Mouse (Mus musculus) lung, postnatal 0 days (tissue): Measurements from ENCODE around the gene Lrrc72. TPM values are rescaled to one million over a fixed set of nuclear protein-coding genes. Genes with fewer than 3 reads are reported as not detected.
A peak's percentile ranks its signal among the peaks of the same experiment; 100 is the strongest.

ENCODE experiments used
- ATAC-seq: fragments of 200-750 bp; cut with Nextera tagmentation; 2 replicates; pipeline ENCODE4 v1.8.0; 2017; ENCODE audit warnings: moderate library complexity
- DNase-seq: peaks from one replicate; pipeline ENCODE4 v3.0.0-alpha.2; 2016; ENCODE audit warnings: low spot score
- H3K27ac ChIP-seq: fragments of 300-500 bp; sonication (generic); 2 replicates; pipeline ENCODE4 v1.5.1; 2014; ENCODE audit warnings: antibody characterized with exemption, mild to moderate bottlenecking, low read length, mixed read lengths
- H3K27me3 ChIP-seq: fragments of 300-500 bp; sonication (generic); replicated peaks from 2 replicates; pipeline ENCODE4 v1.6.1; 2014; ENCODE audit warnings: low read length, mixed read lengths; ENCODE audit not compliant: insufficient read depth
- H3K36me3 ChIP-seq: fragments of 300-500 bp; sonication (generic); 2 replicates; pipeline ENCODE4 v1.6.1; 2014; ENCODE audit warnings: low read length, mixed read lengths; ENCODE audit not compliant: insufficient read depth
- H3K4me1 ChIP-seq: fragments of 300-500 bp; sonication (generic); 2 replicates; pipeline ENCODE4 v1.6.1; 2014; ENCODE audit warnings: antibody characterized with exemption, low read depth, low read length, mixed read lengths; ENCODE audit not compliant: insufficient read depth
- H3K4me2 ChIP-seq: fragments of 300-500 bp; sonication (generic); replicated peaks from 2 replicates; pipeline ENCODE4 v1.6.1; 2014; ENCODE audit warnings: low read depth, mild to moderate bottlenecking, low read length, moderate library complexity, mixed read lengths
- H3K4me3 ChIP-seq: fragments of 300-500 bp; sonication (generic); 2 replicates; pipeline ENCODE4 v1.5.1; 2014; ENCODE audit warnings: low read depth, low read length
- H3K9ac ChIP-seq: fragments of 300-500 bp; sonication (generic); replicated peaks from 2 replicates; pipeline ENCODE4 v1.6.1; 2014; ENCODE audit warnings: low read depth, mild to moderate bottlenecking
- H3K9me3 ChIP-seq: fragments of 300-500 bp; sonication (generic); 2 replicates; pipeline ENCODE4 v1.6.1; 2016; ENCODE audit warnings: low read length, mixed read lengths
- CTCF ChIP-seq: IDR thresholded peaks from 2 replicates; pipeline ENCODE4 v1.5.1; 2016; ENCODE audit warnings: antibody characterized with exemption, mild to moderate bottlenecking
- EP300 ChIP-seq: IDR thresholded peaks from 2 replicates; pipeline ENCODE4 v1.6.1; 2016; ENCODE audit warnings: antibody characterized with exemption, mild to moderate bottlenecking, control low read depth
- WGBS: fragments of 180-500 bp; shearing (Covaris S2); extraction: QIAGEN DNeasy Blood & Tissue Kit; methylation state at CpG from one replicate; pipeline ENCODE4 v1.1.7; 2014; 5-methylcytosine and 5-hydroxymethylcytosine counted together
- polyA plus RNA-seq: library from polyadenylated mRNA; unstranded; fragments of >200 nt; fragmentation: Nextera tagmentation; extraction: Ambion mirVana; gene quantifications from 2 replicates; pipeline ENCODE4 v1.2.1, GENCODE M21; 2015

The Lrrc72 gene
- polyA plus RNA-seq = not detected in 2 replicates

DNA sequence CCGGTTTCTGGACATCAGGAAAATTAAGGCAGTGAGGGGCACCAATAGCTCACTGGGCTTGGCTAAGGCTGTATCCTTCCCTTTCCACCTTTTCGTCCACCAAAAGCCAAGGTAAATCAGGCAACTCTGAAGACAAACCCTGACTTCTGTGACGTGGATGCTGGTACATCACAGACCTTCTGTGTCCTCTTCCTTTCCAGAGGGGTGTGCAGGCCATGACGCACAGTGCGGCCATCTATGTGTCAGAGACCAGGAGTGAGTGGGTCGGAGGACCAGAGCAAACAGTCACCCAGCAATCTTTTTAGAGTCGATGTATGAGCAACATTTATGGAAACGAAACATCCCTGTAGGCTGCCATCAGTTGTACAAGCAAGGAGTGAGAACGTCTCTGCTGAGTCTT lies at the start of gene Lrrc72:
Gene Lrrc72 (minus strand): TSS at position 101 of the 400 bp plus-strand sequence.
- Histone ChIP-seq H3K9me3 (no peaks in the 10 kb centered on the region), H3K36me3 (no peaks in the 10 kb centered on the region), H3K9ac (no peak within 1 kb of the TSS), H3K4me1 (no peaks in the 10 kb centered on the region), H3K27me3 (no peaks in the 10 kb centered on the region), H3K27ac (no peak within 1 kb of the TSS), H3K4me2 (no peak within 1 kb of the TSS), H3K4me3 (no peak within 1 kb of the TSS)
- 90% methylated on average over 9 of the region's 9 CpGs for WGBS
- TF ChIP-seq EP300 (no peak), CTCF (no peak)
- DNase-seq (no peak), ATAC-seq (no peak)

DNA sequence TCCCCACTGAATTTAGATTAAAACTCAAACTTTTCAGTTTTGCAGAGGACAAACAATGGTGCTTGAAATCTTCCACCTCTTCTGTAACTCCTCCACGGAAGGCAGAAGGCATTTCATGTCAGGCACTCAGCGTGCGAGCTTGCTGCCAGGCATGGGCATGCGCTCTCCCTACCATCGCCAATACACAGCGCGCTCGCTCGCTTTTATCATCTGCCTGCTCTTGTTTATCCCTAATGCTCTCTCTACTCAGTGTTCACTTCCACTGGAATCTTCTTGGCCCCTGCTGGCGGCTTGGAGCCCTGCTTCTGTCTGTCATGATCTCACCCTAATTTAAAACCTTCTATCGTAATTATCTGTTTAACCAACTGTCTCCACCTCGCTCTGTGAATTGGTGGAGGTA lies 49.1 kb upstream of the Lrrc72 start:
- no peaks in the 10 kb centered on the region for H3K36me3 ChIP-seq
- H3K27ac ChIP-seq = no peak overlapping the region
- no peak overlapping the region for H3K9ac ChIP-seq
- H3K9me3 ChIP-seq = no peaks in the 10 kb centered on the region
- WGBS = 56% methylated on average over 12 of the region's 12 CpGs
- H3K27me3 ChIP-seq = no peaks in the 10 kb centered on the region
- TF ChIP-seq EP300 = no peak
- TF ChIP-seq CTCF = peak; percentile 25; the same call in 1 of the 2 replicates
- no peak overlapping the region for H3K4me2 ChIP-seq
- H3K4me1 ChIP-seq = no peaks in the 10 kb centered on the region
- H3K4me3 ChIP-seq = no peak overlapping the region
- DNase-seq (peak; percentile 17), ATAC-seq (no peak; the same call in 1 of the 2 replicates)

DNA sequence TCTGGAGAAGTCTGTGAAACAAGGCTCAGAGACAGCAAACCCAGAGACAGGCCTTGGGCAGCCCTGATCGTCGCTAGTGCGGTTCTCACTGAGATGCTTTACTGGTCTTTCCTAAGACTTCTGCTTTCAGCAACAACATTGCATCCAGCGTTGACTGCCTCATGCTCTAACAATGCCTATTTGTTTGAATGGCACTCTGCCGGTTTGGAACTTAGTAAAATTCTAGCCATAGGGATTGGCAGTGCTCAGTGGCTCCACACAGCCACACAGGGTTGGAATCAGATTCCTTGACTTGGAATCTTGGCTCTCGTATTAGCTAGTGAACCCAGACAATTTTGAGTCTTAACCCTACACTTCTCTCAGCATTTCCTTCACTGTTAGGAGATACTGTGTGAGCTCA lies 38.1 kb upstream of the Lrrc72 start:
- Histone ChIP-seq H3K4me3 (no peak overlapping the region), H3K9ac (no peak overlapping the region), H3K9me3 (no peaks in the 10 kb centered on the region), H3K4me1 (no peaks in the 10 kb centered on the region), H3K27ac (no peak overlapping the region), H3K27me3 (no peaks in the 10 kb centered on the region), H3K4me2 (no peak overlapping the region), H3K36me3 (no peaks in the 10 kb centered on the region)
- DNase-seq (no peak), ATAC-seq (no peak)
- TF ChIP-seq CTCF (no peak), EP300 (no peak)
- WGBS = 82% methylated on average over 6 of the region's 6 CpGs

DNA sequence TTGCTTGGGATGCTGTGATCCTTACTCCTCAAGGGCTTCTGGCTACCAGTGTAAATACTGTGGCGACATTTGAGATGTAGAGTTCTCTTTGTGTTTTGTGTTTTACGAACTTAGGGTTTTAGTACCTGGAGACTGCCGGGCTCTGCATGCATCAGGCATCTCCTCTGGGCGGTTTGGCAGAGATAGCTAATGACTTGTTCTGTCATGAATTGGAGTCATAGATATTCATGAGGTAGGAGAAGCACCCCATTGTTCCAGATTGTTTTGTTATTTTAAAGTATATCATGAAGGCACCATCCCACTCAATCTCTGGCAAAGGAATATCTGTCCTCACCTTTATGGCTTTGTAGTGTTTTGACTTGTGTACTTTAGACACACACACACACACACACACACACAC lies 37.3 kb upstream of the Lrrc72 start:
- Histone ChIP-seq H3K4me3 (no peak overlapping the region), H3K27me3 (no peaks in the 10 kb centered on the region), H3K36me3 (no peaks in the 10 kb centered on the region), H3K4me1 (no peaks in the 10 kb centered on the region), H3K27ac (no peak overlapping the region), H3K9me3 (no peaks in the 10 kb centered on the region), H3K9ac (no peak overlapping the region), H3K4me2 (no peak overlapping the region)
- no peak for TF ChIP-seq CTCF
- no peak for TF ChIP-seq EP300
- DNase-seq (no peak), ATAC-seq (no peak)
- WGBS = 74% methylated on average over 4 of the region's 4 CpGs

DNA sequence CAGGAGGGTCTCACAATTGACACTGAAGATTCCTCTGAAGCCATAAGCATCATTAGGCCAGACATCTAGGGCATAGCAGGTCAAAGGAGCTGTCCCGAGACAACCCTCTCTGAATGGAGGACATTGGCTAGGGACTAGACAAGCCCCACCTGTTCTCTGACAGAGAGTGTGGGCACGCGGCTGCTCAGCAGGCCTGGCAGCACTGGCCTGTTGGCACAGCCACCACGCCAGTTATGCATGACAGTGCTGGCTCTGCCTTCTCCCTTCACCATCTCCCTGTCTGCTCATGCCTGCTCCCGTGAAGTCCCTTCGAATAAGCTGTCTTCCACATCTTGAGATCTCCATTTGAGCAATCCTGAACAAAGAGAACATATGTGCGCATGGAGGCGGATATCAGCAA lies 36.4 kb upstream of the Lrrc72 start:
- no peak overlapping the region for H3K27ac ChIP-seq
- no peaks in the 10 kb centered on the region for H3K27me3 ChIP-seq
- no peaks in the 10 kb centered on the region for H3K36me3 ChIP-seq
- no peaks in the 10 kb centered on the region for H3K4me1 ChIP-seq
- no peaks in the 10 kb centered on the region for H3K9me3 ChIP-seq
- no peak overlapping the region for H3K4me3 ChIP-seq
- ATAC-seq (no peak), DNase-seq (no peak)
- H3K9ac ChIP-seq = no peak overlapping the region
- WGBS = 77% methylated on average over 8 of the region's 8 CpGs
- no peak overlapping the region for H3K4me2 ChIP-seq
- TF ChIP-seq EP300 (no peak), CTCF (no peak)

DNA sequence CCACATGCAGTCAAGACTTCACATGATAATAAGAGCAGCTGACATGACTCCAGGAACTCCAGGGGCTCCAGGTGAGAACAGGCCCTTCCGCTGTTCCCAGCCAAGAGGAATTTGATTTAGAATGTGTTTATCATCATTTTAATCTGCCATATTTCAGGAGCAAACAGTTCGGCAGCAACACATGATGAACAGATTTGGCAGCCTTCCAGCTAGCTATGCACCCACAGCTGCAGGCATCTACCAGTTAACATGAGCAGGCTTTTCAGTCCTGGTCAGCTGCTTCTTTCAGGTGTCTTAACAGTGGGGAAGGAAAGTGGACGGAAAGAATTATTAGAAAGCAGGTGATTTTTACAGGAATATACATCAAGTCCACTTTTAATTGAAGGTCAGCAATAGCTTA lies 21.6 kb upstream of the Lrrc72 start:
- no peak overlapping the region for H3K4me3 ChIP-seq
- WGBS = 49% methylated on average over 3 of the region's 3 CpGs

DNA sequence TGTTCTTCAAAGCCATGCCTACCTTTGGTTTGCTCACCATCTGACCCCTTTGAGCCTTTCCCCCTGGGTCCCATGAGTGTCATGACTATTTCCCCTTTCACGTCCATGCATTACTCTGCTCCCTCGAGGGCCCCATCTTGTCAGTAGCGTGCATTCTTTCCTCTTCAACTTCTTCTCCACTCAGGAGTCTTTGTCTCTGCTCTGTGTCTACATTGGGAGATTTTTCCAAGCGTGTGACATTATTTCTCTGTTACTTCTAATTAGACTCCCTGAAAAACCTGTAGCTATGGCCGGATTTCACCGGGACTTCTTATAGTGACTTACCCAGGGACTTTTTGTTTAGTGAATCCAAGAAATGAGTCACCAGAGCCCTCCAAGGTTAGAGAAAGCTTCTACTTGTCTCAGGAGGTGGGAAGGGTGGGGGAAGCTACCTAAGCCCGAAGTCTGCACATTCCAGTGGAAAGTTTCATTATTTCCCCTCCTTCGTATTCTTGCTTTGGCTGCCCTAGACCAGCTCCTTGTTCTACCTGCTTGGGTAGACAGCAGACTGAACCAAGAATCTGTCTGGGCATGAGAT lies 14.6 kb upstream of the Lrrc72 start:
- no peaks in the 10 kb centered on the region for H3K9me3 ChIP-seq
- H3K27me3 ChIP-seq = no peaks in the 10 kb centered on the region
- TF ChIP-seq EP300 (no peak), CTCF (no peak)
- ATAC-seq (no peak), DNase-seq (no peak)
- no peaks in the 10 kb centered on the region for H3K36me3 ChIP-seq
- no peaks in the 10 kb centered on the region for H3K4me1 ChIP-seq
- 87% methylated on average over 8 of the region's 8 CpGs for WGBS
- H3K4me3 ChIP-seq = no peak overlapping the region
- H3K4me2 ChIP-seq = no peak overlapping the region
- H3K9ac ChIP-seq = no peak overlapping the region
- no peak overlapping the region for H3K27ac ChIP-seq

More for the DNA sequence above, 21.6 kb upstream of the Lrrc72 start:
- no peak for ATAC-seq
- TF ChIP-seq CTCF (no peak), EP300 (no peak)
- Histone ChIP-seq H3K9me3 (no peaks in the 10 kb centered on the region), H3K27ac (no peak overlapping the region), H3K27me3 (no peaks in the 10 kb centered on the region), H3K4me1 (no peaks in the 10 kb centered on the region), H3K4me2 (no peak overlapping the region), H3K9ac (no peak overlapping the region), H3K36me3 (no peaks in the 10 kb centered on the region)
- no peak for DNase-seq
